Mouse (Mus musculus) gonadal fat pad, adult 2 months (tissue): ENCODE measurements at regions not wholly inside any gene's neighbourhood (a gene's known extent, or its start where the extent isn't known, plus 50 kb on each side); places are given as distances from the start of the nearest gene placed in this dataset.
"Not testable (repeated sequence)": the region's sequence is repeated elsewhere in the genome, so short reads cannot be mapped to it uniquely, and the experiment has no call there.

Source experiments
- DNase-seq: peaks from one replicate; pipeline ENCODE4 v3.0.0-alpha.2; 2012; ENCODE audit warnings: low read depth

DNA sequence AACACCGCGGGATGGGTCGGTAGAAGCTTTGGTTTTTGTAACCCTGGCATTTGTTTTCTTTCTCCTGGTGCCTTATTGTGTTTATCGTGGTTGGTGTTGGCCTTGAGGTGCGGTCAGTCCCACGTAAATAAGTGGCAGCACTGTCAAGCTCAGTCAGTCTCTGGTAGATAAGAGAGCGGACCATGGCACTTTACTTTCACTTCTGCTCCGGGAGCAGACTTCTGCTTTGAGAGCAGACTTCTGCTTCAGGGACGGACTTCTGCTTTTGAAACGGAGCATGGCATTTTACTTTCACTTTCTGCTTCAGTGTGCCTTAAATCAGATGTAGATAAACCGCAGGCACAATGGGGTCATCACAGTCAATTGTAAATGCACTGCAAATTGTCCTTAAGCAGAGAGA, 54.3 kb upstream of the Ccdc66 start:
- not testable (repeated sequence) for DNase-seq

DNA sequence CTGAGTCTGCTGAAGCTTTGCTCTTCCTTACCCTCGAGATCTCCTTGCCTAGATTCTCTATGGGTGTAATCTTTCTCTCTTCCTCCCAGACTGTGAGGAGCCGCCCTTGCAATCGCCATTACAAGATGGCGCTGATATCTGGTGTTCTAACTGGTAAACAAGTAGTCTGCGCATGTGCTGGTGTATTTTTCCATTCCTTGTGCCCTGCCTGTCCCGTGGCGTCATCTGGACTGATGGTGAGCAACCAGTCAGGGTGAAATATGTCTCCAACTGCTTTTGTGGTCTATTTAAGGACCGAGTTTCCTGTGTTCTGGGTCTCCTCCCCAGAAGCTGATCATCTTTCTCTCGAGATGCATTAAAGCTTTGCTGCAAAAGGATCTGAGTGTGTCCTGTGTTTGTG, 53.7 kb upstream of the Ccdc66 start:
- DNase-seq, result not testable (repeated sequence)

GRCm38 (mm10) chr14:27560434-27560833, 52.2 kb upstream of the Ccdc66 start:
- peak; percentile 1 for DNase-seq

- no peak for DNase-seq
These were observed 50.7 kb upstream of the Ccdc66 start for GRCm38 (mm10) chr14:27558794-27559491.
